Mouse (Mus musculus): ENCODE measurements around the gene H3f3b. TPM values are rescaled to one million over a fixed set of nuclear protein-coding genes. Genes with fewer than 3 reads are reported as not detected.

The H3f3b gene
- polyA plus RNA-seq, 1 experiment from 2014 or later = 1,982 TPM

DNA sequence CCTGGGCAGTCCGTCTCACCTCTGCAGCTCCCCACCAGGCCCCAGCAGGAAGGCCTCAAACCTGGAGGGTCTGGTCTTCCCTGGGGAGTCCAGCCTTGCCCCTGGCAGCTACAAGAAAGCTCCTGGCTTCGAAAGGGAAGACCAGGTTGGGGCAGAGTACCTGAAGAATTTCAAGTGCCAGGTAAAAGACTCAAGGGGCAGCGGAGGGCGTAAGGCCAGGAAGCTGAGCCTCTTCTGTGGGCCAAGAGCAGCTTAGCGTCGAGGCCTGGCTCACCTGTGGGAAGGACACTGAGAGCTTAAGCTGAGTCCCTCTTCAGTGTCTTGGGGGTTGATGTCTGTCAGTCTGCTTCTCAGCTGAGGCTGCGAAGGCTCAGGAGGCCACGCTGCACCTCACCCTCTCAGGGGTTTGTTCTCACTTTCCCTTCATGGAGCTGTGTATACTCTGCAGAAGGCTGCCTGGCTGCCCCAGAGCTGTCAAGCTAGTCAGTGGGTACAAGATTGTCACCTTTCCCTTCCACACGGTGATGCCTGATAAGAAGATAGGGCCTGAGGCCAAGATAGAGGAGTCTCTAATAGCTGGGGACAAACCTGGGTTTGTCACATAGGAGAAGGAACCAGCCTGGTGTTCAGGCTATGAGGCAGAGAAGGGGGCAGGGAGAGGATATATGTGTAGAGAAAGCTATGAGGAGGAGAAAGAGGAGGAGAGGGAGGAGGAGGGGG lies 25.9 kb upstream of the H3f3b start:
- no peak overlapping the region for H3K4me3 ChIP-seq (ENCODE audit: low read depth, low read length)
- ATAC-seq (ENCODE audit: low FRiP score) = no peak
- no peak for DNase-seq (ENCODE audit: low spot score, missing footprints)
- no peaks in the 10 kb centered on the region for H3K27me3 ChIP-seq (ENCODE audit: control insufficient read depth, insufficient read depth, low read length)
- H3K27ac ChIP-seq (ENCODE audit: low read depth, low read length) = no peak overlapping the region
- 97% methylated on average over 9 of the region's 9 CpGs for WGBS
- no peaks in the 10 kb centered on the region for H3K9me3 ChIP-seq (ENCODE audit: control insufficient read depth, low read length)
- no peaks in the 10 kb centered on the region for H3K4me1 ChIP-seq (ENCODE audit: control insufficient read depth, insufficient read depth, low read length)
- no peak overlapping the region for H3K9ac ChIP-seq (ENCODE audit: low read length)
- H3K36me3 ChIP-seq (ENCODE audit: control insufficient read depth, insufficient read depth, low read length) = peaks cover 62% of the 10 kb centered on the region
- H3K4me2 ChIP-seq = no peak overlapping the region

DNA sequence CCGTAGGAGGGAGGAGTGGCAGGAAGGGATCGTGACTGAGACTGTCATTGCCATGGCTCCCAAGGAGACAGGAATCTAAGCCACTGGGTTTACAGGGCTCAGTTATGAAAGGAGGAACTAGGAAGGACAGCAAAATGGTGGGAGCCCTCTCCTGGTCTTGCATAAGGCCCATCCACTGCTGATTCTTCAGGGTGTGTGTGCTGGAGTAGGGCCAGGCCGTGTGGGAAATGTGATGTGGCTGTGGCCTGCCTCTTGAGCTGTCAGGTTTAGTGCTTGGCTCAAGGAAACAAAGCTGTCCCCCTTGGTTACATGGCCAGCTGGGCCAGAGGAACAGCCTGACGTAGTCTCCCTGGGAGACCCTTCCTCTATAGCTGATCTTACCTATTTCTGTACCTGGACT lies 22.4 kb upstream of the H3f3b start:
- ATAC-seq (ENCODE audit: low FRiP score) (no peak), DNase-seq (ENCODE audit: low spot score, missing footprints) (no peak)
- WGBS = 88% methylated on average over 4 of the region's 4 CpGs
- no peaks in the 10 kb centered on the region for H3K9me3 ChIP-seq (ENCODE audit: control insufficient read depth, low read length)
- H3K27me3 ChIP-seq (ENCODE audit: control insufficient read depth, insufficient read depth, low read length) = no peaks in the 10 kb centered on the region
- no peak overlapping the region for H3K9ac ChIP-seq (ENCODE audit: low read length)
- no peaks in the 10 kb centered on the region for H3K4me1 ChIP-seq (ENCODE audit: control insufficient read depth, insufficient read depth, low read length)
- H3K36me3 ChIP-seq (ENCODE audit: control insufficient read depth, insufficient read depth, low read length) = peaks cover 46% of the 10 kb centered on the region
- no peak overlapping the region for H3K4me2 ChIP-seq
- no peak overlapping the region for H3K4me3 ChIP-seq (ENCODE audit: low read depth, low read length)
- H3K27ac ChIP-seq (ENCODE audit: low read depth, low read length) = no peak overlapping the region

DNA sequence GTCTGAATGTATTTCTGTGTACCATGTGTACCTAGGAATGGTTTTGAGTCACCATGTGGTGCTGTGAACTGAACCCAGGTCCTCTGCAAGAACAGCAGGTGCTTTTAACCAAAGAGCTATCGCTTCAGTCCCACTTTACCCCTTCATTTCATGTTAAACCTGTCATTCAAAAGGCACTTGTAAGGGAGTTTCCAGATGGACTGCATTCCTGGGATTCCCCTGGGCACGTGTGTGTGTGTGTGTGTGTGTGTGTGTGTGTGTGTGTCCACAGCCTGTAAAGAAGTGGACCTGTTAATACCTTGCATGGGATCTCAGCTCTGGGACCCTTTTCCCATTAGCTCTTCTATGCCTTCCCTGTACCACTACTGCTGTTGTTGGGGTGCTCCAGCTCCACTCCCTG lies 21.8 kb upstream of the H3f3b start:
- Histone ChIP-seq H3K4me1 (ENCODE audit: control insufficient read depth, insufficient read depth, low read length) (no peaks in the 10 kb centered on the region), H3K4me3 (ENCODE audit: low read depth, low read length) (no peak overlapping the region), H3K4me2 (no peak overlapping the region), H3K9me3 (ENCODE audit: control insufficient read depth, low read length) (no peaks in the 10 kb centered on the region), H3K36me3 (ENCODE audit: control insufficient read depth, insufficient read depth, low read length) (peaks cover 45% of the 10 kb centered on the region), H3K9ac (ENCODE audit: low read length) (no peak overlapping the region), H3K27me3 (ENCODE audit: control insufficient read depth, insufficient read depth, low read length) (no peaks in the 10 kb centered on the region), H3K27ac (ENCODE audit: low read depth, low read length) (no peak overlapping the region)
- DNase-seq (ENCODE audit: low spot score, missing footprints) (no peak), ATAC-seq (ENCODE audit: low FRiP score) (no peak)
- WGBS = 94% methylated on average over 2 of the region's 2 CpGs

DNA sequence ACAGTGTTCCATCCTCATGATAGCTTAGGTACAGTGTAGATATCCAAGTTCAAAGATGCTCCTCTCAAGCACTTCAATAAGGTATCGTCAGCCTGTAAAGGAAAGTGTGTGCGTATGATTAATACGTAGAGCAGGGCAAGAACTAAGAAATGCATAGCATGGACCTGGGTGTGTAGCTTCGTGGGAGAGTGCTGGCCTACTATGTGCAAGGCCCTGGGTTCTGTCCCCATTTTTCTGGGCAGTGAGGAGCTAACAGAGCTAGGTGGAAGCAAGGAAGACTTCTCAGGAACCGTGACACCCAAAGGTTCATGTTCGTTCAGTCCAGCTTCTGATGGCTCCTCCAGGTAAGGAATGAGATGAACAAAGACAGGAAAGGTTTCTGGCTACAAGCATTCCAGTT lies 17.4 kb upstream of the H3f3b start:
- Histone ChIP-seq H3K4me2 (no peak overlapping the region), H3K27me3 (ENCODE audit: control insufficient read depth, insufficient read depth, low read length) (no peaks in the 10 kb centered on the region), H3K4me3 (ENCODE audit: low read depth, low read length) (no peak overlapping the region), H3K36me3 (ENCODE audit: control insufficient read depth, insufficient read depth, low read length) (peaks cover 26% of the 10 kb centered on the region), H3K9me3 (ENCODE audit: control insufficient read depth, low read length) (no peaks in the 10 kb centered on the region), H3K27ac (ENCODE audit: low read depth, low read length) (no peak overlapping the region), H3K4me1 (ENCODE audit: control insufficient read depth, insufficient read depth, low read length) (no peaks in the 10 kb centered on the region), H3K9ac (ENCODE audit: low read length) (no peak overlapping the region)
- DNase-seq (ENCODE audit: low spot score, missing footprints) (no peak), ATAC-seq (ENCODE audit: low FRiP score) (no peak)
- WGBS = 96% methylated on average over 6 of the region's 6 CpGs

DNA sequence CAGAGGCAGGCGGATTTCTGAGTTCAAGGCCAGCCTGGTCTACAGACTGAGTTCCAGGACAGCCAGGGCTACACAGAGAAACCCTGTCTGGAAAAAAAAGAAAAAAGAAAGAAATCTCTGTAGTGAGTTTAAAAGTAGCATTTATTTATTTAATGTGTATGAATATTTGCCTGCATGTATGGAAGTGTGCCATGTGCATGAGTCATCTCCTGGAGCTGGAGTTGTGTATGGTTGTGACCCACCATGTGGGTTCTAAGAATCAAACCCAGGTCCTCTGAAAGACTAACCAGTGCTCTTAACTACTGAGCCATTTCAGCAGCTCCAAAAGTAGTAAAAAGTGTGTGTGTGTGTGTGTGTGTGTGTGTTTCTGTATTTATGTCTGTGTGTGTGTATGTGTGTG lies 15.5 kb upstream of the H3f3b start:
- H3K9ac ChIP-seq (ENCODE audit: low read length) = no peak overlapping the region
- H3K4me2 ChIP-seq = no peak overlapping the region
- WGBS = 96% methylated on average over 1 of the region's 1 CpGs
- ATAC-seq (ENCODE audit: low FRiP score) (no peak), DNase-seq (ENCODE audit: low spot score, missing footprints) (no peak)
- H3K9me3 ChIP-seq (ENCODE audit: control insufficient read depth, low read length) = no peaks in the 10 kb centered on the region
- H3K4me3 ChIP-seq (ENCODE audit: low read depth, low read length) = no peak overlapping the region
- H3K4me1 ChIP-seq (ENCODE audit: control insufficient read depth, insufficient read depth, low read length) = no peaks in the 10 kb centered on the region
- H3K27ac ChIP-seq (ENCODE audit: low read depth, low read length) = no peak overlapping the region
- no peaks in the 10 kb centered on the region for H3K27me3 ChIP-seq (ENCODE audit: control insufficient read depth, insufficient read depth, low read length)
- peaks cover 18% of the 10 kb centered on the region for H3K36me3 ChIP-seq (ENCODE audit: control insufficient read depth, insufficient read depth, low read length)

DNA sequence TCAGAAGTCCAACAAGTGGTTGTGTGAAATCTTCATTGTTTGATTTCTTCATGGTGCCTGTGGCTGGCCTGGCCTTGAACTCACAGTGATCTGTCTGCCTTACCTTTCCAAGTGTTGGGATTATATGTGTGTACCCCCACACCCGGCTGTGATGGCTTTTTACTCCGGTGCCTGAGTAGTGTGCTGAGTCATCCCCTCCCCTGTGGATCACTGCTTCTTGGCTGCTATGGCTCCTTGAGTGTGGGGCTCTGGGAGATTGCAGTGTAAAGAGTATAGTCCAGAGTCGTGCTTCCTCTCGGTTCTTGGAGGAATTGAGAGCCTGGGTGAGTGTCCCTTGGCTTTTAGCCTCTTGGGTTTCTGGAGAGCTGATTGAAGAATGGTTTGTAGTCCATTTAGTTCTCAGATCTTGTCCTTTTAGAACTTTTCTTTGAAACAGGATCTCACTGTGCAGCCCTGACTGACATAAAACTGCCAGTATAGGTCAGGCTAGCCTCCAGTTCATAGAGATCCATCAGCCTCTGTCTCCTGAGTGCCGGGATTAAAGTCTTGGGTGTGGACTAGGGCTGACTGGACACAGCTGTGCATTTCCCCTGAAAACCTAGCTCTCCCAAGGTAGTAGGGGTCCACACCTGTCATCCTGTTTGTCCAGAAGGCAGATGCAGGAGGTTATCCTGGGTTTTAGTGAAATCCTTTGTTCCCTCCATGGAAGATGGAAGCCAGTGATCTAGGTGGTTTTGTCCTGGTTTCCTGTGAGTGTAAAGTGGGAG lies 14.8 kb upstream of the H3f3b start:
- Histone ChIP-seq H3K27ac (ENCODE audit: low read depth, low read length) (no peak overlapping the region), H3K4me1 (ENCODE audit: control insufficient read depth, insufficient read depth, low read length) (no peaks in the 10 kb centered on the region), H3K4me2 (no peak overlapping the region), H3K9me3 (ENCODE audit: control insufficient read depth, low read length) (no peaks in the 10 kb centered on the region), H3K4me3 (ENCODE audit: low read depth, low read length) (no peak overlapping the region), H3K27me3 (ENCODE audit: control insufficient read depth, insufficient read depth, low read length) (no peaks in the 10 kb centered on the region), H3K9ac (ENCODE audit: low read length) (no peak overlapping the region), H3K36me3 (ENCODE audit: control insufficient read depth, insufficient read depth, low read length) (peaks cover 15% of the 10 kb centered on the region)
- ATAC-seq (ENCODE audit: low FRiP score) = no peak
- 92% methylated on average over 5 of the region's 5 CpGs for WGBS
- DNase-seq (ENCODE audit: low spot score, missing footprints) = no peak

DNA sequence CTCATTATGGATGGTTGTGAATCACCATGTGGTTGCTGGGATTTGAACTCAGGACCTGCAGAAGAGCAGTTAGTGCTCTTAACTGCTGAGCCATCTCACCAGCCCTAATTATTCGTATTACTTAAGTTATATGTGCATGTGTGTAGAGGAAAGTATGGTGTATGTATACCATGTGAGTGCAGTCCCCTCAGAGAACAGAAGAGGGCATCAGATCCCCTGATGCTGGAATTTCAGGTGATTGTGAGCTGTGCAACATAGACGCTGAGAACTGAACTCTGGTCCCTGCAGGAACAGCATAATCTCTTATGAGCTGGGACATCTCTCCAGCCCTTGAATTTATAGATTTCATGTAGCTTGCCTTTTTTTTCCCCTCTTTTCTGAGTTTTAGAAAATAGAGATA lies 14.1 kb upstream of the H3f3b start:
- ATAC-seq (ENCODE audit: low FRiP score) (no peak), DNase-seq (ENCODE audit: low spot score, missing footprints) (no peak)
- 94% methylated on average over 2 of the region's 2 CpGs for WGBS
- Histone ChIP-seq H3K27me3 (ENCODE audit: control insufficient read depth, insufficient read depth, low read length) (no peaks in the 10 kb centered on the region), H3K36me3 (ENCODE audit: control insufficient read depth, insufficient read depth, low read length) (peaks cover 15% of the 10 kb centered on the region), H3K27ac (ENCODE audit: low read depth, low read length) (no peak overlapping the region), H3K4me3 (ENCODE audit: low read depth, low read length) (no peak overlapping the region), H3K4me1 (ENCODE audit: control insufficient read depth, insufficient read depth, low read length) (no peaks in the 10 kb centered on the region), H3K4me2 (no peak overlapping the region), H3K9ac (ENCODE audit: low read length) (no peak overlapping the region), H3K9me3 (ENCODE audit: control insufficient read depth, low read length) (no peaks in the 10 kb centered on the region)

DNA sequence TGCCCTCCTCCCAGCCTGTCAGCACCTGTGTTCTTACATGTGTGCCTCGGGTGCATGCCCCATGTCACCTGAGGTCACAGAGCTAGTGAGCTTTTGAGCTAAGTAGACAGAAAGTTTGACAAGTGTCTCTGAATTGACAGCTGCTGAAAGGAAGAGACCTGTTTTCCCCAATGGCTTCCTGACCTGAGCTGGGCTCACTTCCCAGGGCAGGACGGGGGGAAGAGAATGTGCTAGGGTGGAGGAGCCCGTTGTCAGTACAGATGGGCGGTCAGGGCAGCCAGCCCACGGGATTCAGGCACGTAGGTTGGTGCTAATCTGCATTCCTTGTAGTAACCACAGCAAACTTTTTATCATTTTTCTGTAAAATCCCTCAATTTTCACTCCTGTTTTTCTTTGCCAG lies 12.8 kb upstream of the H3f3b start:
- no peak for ATAC-seq (ENCODE audit: low FRiP score)
- Histone ChIP-seq H3K9me3 (ENCODE audit: control insufficient read depth, low read length) (no peaks in the 10 kb centered on the region), H3K27me3 (ENCODE audit: control insufficient read depth, insufficient read depth, low read length) (no peaks in the 10 kb centered on the region), H3K27ac (ENCODE audit: low read depth, low read length) (no peak overlapping the region), H3K4me1 (ENCODE audit: control insufficient read depth, insufficient read depth, low read length) (no peaks in the 10 kb centered on the region), H3K36me3 (ENCODE audit: control insufficient read depth, insufficient read depth, low read length) (peaks cover 15% of the 10 kb centered on the region), H3K4me3 (ENCODE audit: low read depth, low read length) (no peak overlapping the region), H3K9ac (ENCODE audit: low read length) (no peak overlapping the region), H3K4me2 (no peak overlapping the region)
- DNase-seq (ENCODE audit: low spot score, missing footprints) = no peak
- 99% methylated on average over 6 of the region's 6 CpGs for WGBS

DNA sequence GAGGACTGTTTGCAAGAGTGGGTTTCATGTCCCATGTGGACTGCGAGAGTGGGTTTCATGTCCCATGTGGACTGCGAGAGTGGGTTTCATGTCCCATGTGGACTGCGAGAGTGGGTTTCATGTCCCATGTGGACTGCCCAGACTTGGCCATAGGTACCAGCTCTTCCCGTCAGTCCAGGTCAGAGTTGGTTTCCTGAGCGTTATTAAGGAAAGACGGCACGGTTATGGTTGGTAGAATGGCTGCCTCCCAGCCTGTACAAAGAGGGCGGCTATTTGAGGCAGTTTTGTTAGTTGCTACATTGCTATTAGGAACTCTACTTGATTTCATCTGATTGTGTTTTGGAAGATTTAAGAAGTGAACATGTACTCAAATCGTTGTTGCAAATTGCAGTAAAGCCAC lies 10.1 kb upstream of the H3f3b start:
- DNase-seq (ENCODE audit: low spot score, missing footprints) (peak; percentile 69), ATAC-seq (ENCODE audit: low FRiP score) (no peak)
- Histone ChIP-seq H3K4me3 (ENCODE audit: low read depth, low read length) (no peak overlapping the region), H3K36me3 (ENCODE audit: control insufficient read depth, insufficient read depth, low read length) (peaks cover 17% of the 10 kb centered on the region), H3K9ac (ENCODE audit: low read length) (no peak overlapping the region), H3K9me3 (ENCODE audit: control insufficient read depth, low read length) (no peaks in the 10 kb centered on the region), H3K27me3 (ENCODE audit: control insufficient read depth, insufficient read depth, low read length) (no peaks in the 10 kb centered on the region), H3K27ac (ENCODE audit: low read depth, low read length) (no peak overlapping the region), H3K4me1 (ENCODE audit: control insufficient read depth, insufficient read depth, low read length) (no peaks in the 10 kb centered on the region), H3K4me2 (no peak overlapping the region)
- WGBS = 95% methylated on average over 9 of the region's 9 CpGs

Data from midbrain, embryonic 11.5 days (tissue).